Mouse (Mus musculus): ENCODE measurements around the gene Nanog.

DNA sequence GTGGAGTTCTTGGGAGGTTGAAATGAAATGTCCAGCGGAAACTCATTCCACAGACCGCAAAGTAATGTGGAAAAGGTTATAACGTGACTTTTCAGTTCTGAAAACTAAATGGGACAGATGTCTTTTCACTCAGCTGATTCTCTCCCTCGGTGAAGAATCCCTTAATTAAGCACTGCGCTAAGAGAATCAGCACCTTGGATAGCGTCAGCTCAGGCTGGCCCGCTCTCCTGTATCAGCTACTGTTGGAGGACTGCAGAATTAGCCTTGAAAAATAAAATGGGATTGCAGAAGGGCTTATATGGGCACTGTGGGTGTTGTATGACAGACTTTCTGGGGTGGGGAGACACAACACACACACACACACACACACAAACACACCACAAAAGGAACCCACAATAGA is 47.7 kb upstream of the Nanog start:
- TF ChIP-seq SRF (IDR thresholded peaks at IDR 0.05; ENCODE audit: control insufficient read depth, insufficient read length, low read depth) (no peak), USF1 (IDR thresholded peaks at IDR 0.05; ENCODE audit: low read depth) (no peak)

All from myocyte (in vitro differentiated cells).